Mouse (Mus musculus): Measurements from ENCODE around the gene Creb5. TPM values are rescaled to one million over a fixed set of nuclear protein-coding genes. Genes with fewer than 3 reads are reported as not detected.
A peak's percentile ranks its signal among the peaks of the same experiment; 100 is the strongest.

Gene Creb5
- total RNA-seq, 4 experiments from 2014 or later, result 2.5 to 4.4 (median 3.3) TPM

- DNase-seq, result no peak
These were observed 420.7 kb downstream of the Creb5 start for GRCm38 (mm10) chr6:53707795-53708194.

- DNase-seq, result no peak
These were observed 422.8 kb downstream of the Creb5 start for GRCm38 (mm10) chr6:53709694-53710442.

- no peak for DNase-seq
These were observed 423.5 kb downstream of the Creb5 start for GRCm38 (mm10) chr6:53710560-53710959.

- no peak for DNase-seq
These were observed 426.1 kb downstream of the Creb5 start for GRCm38 (mm10) chr6:53713152-53713551.

GRCm38 (mm10) chr6:53714908-53715321, 427.8 kb downstream of the Creb5 start:
- DNase-seq, result no peak

- no peak for DNase-seq
These were observed 428.9 kb downstream of the Creb5 start for GRCm38 (mm10) chr6:53716013-53716412.

GRCm38 (mm10) chr6:53720009-53720408, 432.9 kb downstream of the Creb5 start:
- no peak for DNase-seq

- DNase-seq, result peak; percentile 53
These were observed 434.5 kb downstream of the Creb5 start for GRCm38 (mm10) chr6:53721595-53721994.

- no peak for DNase-seq
These were observed 435.6 kb downstream of the Creb5 start for GRCm38 (mm10) chr6:53722694-53723093.

GRCm38 (mm10) chr6:53730487-53730886, 443.4 kb downstream of the Creb5 start:
- no peak for DNase-seq

- DNase-seq, result no peak
These were observed 444.0 kb downstream of the Creb5 start for GRCm38 (mm10) chr6:53730996-53731485.

GRCm38 (mm10) chr6:53733546-53733945, 446.5 kb downstream of the Creb5 start:
- DNase-seq, result no peak

- DNase-seq, result no peak
These were observed 446.9 kb downstream of the Creb5 start for GRCm38 (mm10) chr6:53733999-53734398.

- DNase-seq, result no peak
These were observed 448.6 kb downstream of the Creb5 start for GRCm38 (mm10) chr6:53735696-53736095.

- DNase-seq, result no peak
These were observed 451.1 kb downstream of the Creb5 start for GRCm38 (mm10) chr6:53738206-53738605.

GRCm38 (mm10) chr6:53741222-53741621, 454.2 kb downstream of the Creb5 start:
- DNase-seq, result no peak

Other genes starting within 250 kb of the Creb5 start
- 1 to 10 TPM; 4.3 to 6.5 (median 5.2) TPM for gene Jazf1, start 218.6 kb upstream of the Creb5 start, total RNA-seq (2022)

Measured in adrenal gland, adult 8-10 months (tissue).